Mouse (Mus musculus) megakaryocyte, embryonic 14.5 days (primary cell): ENCODE measurements at regions not wholly inside any gene's neighbourhood (a gene's known extent, or its start where the extent isn't known, plus 50 kb on each side); places are given as distances from the start of the nearest gene placed in this dataset.

Source experiments
- FLI1 ChIP-seq: IDR thresholded peaks from 2 replicates; pipeline ENCODE4 v1.6.1; 2012; ENCODE audit warnings: low read length, inconsistent platforms, mixed read lengths
- GATA1 ChIP-seq: IDR thresholded peaks from 3 replicates; pipeline ENCODE4 v1.6.1; 2012; ENCODE audit warnings: mixed read lengths, low read length, inconsistent platforms, borderline replicate concordance

- TF ChIP-seq GATA1: no peak
- TF ChIP-seq FLI1: no peak
Observed at GRCm38 (mm10) chr3:128570551-128570950, 629.1 kb upstream of the Pitx2 start.
